Mouse (Mus musculus) thymus, postnatal 0 days (tissue): ENCODE measurements at regions not wholly inside any gene's neighbourhood (a gene's known extent, or its start where the extent isn't known, plus 50 kb on each side); places are given as distances from the start of the nearest gene placed in this dataset.
"Not testable (repeated sequence)": the region's sequence is repeated elsewhere in the genome, so short reads cannot be mapped to it uniquely, and the experiment has no call there.

ENCODE experiments used
- DNase-seq: peaks from one replicate; pipeline ENCODE4 v3.0.0-alpha.2; 2015; ENCODE audit warnings: low spot score

DNA sequence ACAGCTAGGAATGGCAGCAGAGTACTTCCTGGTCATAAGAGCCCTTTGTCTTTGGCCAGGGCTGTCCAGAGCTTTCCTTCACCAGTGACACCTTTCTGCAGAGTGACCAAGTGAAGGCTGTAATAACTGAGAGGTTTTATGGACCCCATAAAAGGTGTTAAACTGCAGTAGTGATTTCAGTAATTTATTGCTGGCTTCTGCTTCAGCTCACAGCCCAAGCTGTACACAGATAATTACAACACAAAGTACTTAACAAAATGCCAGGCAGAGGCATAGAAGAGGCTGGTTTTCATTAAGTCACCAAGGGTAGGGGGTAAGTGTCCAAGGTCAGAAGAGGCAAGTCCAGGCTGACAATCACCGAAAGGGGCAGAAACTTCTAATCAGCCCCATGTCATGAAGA lies 83.8 kb downstream of the Eif4e start:
- no peak for DNase-seq

DNA sequence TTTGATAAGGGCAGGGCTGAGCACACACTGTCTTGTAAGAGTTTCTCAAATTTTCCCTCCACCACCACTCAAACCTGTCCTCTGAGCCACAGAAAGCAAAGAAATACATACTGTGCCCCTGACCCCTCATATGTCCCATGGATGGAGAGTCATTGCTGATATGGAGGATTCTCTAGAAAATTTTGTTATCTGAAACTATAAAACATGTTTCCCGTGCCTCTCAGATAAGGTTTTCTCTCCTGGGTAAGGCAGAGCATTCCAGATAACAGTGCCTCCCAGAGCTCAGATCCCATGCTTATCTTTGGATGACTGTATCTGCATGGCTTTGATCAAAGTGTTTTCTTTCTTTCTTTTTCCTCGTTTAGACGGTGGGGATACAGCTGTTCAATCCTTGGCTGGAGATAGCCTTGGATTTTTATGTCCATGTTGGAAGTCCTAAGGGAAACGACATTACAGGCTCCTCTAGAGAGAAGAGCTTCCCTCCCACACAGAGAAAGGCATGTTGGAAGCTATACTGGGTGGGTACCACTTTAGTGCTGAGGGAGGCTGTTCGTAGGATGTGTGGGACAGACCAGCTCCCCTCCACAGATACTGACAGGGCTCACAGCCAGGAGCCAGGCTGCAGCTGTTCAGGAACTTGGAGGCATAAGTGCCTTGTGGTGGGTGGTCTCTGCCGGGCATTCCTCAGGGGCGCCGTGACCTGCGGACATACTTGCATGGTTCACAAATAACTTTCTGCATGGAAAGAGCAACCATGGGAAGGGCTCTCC lies 87.1 kb downstream of the Eif4e start:
- DNase-seq: no peak

DNA sequence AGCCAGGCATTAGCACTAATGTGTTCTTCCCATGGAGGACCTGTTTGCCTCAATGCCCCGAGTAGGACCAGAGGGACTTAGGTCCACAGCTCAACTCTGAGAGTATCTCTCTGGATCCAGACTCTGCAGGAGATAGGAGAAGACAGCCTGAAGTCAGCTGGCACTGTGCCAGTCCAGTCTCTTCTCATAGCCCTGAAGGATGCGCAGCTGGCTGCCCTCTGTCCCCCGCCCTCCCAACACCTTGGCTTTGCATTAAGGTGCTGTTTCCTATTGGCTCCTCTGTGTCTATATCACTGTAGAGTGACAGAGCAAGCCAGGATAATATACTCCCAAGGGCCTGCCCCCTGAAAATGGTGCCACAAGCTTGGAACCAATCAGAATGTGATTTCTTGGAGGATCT lies 87.7 kb downstream of the Eif4e start:
- no peak for DNase-seq

DNA sequence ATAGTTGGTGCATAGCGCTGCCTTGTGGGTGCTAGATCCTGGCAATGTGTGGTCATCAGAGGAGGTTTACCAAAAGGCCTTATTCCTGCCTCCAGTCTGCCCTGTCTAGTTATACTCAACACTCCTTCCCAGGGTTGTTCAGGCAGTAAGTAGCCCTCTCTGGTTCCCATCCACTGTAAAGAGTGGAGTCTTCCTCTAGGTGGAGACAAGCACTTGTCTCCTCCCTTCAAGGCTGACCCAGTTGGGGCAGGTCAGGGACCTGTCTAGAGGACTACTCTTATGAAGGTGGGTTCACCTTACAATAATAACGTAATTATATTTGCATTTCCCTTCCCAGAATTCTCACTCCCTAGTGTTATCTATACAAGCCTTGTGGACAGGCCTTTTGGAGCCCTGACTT lies 88.9 kb downstream of the Eif4e start:
- no peak for DNase-seq

DNA sequence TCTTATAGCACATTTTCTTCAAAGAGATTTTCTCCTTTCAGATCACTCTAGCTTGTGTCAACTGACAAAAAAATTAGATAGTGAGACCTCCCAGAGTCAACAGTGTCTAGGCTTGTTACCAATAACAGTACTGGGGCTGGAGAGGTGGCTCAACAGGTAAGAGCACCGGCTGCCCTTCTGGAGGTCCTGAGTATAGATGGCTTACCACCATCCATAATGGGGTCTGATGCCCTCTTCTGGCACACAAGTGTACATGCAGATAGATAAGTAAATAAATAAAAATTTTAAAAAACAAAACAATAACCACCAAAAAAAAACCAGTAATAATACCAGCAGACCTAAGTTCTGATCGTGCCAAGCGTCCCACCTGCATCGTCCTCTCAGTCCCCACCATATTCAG lies 94.3 kb downstream of the Eif4e start:
- DNase-seq: no peak

DNA sequence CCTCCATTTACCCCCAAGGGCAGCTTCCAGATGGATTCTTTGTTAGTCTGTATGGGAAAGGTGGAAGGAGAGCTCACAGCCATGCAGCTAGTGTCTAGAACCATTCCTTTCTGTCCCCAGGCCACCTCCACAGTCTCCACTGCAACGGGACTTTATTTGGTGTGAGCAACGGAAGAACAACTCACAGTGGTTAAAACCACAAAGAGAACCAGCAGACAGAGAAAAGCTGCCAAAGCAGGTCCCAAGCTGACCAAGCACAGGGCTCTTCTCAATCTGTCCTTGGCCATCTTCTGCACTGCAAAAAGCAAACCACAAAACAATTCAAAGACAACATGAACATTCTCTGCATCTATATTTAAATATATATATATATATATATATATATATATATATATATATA lies 98.1 kb downstream of the Eif4e start:
- no peak for DNase-seq

DNA sequence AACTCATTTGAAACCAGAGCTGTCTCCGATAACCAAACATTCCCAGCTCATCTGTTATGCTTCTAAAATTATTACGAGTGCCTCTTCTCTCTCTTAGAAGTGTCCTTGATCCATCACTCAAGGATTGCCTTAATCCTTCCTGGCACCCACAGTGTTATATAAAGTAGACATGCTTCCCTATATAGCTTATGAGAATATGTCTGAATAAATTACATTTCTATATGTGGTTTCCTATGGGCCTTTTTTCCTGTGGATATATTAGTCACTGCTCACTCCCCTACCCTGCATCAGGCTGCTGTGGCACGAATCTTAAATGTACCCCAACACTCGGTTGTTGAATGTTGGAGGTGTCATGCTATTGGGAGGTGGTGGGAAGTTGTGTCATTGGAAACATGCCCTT lies 100.3 kb downstream of the Eif4e start:
- no peak for DNase-seq

DNA sequence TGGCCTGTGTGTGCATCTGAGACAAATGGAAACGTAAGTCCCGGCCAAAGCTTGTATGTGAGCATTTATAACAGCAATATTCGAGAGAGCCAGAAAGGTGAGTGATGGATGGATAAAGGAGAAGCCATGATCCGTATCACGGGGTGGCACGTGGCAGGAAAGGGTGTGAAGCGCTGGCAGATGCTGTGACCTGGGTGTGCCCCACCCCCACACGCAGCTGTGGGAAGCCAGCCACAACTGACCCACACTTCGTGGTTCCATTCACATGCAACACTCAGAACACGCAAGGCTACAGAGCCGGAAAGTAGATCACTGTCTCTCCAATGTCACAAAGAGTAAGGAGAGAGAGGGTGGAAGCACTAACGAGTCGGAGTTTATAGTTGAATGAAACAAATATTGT lies 104.3 kb downstream of the Eif4e start:
- DNase-seq: no peak

DNA sequence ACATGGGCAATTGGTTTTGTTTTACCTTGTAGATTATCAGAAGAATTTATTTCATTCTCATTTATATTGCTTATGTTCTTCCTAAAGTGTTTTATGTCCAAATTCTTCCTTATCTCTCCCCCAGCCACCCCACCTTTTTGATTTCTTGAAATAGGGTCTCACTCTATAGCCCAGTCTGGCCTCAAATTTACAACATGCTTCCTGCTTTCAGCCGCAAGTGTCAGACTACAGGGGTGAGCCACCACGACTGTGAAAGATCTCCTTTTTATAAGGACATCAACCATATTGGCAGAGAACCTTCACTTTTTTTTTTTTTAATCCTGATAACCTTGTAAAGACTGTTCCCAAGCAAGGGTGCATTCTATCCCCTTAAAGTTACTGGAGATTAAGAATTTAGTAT lies 106.1 kb downstream of the Eif4e start:
- DNase-seq: no peak

DNA sequence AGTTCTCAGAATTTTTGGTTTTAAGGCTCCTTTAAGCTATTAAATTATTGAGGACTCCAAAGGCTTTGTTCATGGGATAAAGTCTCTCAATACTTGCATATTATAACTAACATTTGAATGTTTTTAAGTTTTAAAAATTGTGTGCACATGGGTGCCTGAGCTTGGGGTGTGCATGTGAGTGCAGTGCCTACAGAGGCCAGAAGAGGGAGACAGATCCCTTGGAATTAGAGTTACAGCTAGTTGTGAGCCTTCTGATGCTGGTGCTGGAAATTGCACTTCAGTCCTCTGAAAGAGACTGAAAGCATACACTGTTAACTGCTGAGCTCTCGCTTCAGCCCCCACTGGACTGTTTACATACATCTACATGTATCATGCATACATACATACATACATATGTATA lies 100.0 kb upstream of the Tspan5 start:
- peak; percentile 55 for DNase-seq

DNA sequence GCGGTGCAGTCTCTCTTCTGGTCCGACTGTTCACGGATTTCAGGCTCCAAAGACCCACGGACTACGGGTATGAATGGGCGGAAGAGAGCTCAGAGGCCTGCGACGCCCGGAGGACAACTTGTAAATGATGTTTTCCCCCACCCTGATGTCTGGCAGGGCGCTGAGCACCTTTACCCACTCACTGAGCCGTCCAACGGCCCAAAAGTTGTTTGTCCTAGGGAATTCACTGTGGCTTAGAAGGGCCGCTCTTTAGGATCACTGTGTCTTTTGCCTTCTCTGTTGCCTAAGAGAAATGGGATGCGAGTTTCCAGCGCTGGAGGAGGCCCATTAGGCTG lies 98.1 kb upstream of the Tspan5 start:
- DNase-seq: no peak

DNA sequence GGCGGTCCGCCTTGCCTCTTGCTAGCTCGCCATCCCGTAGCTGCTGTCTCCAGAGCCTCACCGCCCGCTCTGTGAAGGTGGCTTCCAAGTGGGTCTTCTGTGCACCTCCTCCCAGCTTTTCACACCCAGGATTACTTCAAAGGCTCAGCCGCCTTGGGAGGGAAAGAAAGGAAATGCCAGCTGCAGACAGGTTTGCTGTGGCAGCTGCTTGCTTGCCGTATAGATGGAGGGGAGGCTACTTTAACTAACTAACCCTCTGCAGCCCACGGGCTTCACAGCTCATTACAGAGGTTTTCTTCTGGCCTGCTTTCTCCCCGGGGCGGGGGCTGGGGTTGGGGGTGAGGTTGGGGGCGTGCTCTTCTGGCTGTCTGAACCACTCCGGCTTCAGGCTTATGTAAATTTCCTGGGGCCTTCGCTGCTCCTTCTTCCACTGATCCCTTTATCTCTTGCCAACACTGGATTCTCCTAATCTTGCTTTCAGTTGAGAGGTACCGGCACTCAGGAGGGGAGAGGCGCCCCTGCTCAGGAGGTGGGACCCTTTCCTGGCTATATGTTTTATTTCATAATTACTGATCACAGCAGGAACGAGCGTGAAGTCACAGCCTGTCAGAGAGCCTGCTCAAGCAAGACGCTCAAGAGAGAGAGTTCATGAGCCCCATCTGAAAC lies 97.6 kb upstream of the Tspan5 start:
- DNase-seq: peak; percentile 41

DNA sequence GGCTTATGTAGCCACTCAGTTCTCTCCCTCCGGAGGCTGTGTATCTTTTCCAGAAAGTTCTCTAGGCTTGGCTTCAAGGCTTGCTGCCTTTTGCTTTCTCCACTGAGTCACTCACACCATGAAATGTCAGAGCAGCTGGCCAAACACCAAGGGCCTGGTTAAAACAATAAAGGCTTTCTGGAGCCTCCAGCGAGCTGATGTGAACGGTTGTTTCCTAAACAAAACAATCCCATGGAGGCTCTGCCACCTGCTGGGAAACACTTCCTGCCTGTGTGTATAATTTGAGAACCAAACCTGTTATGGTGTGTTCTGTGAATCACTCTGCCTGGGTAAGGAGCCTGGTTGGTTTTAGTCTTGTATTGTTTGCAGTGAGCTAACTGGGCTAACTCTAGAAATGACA lies 96.7 kb upstream of the Tspan5 start:
- DNase-seq: no peak

DNA sequence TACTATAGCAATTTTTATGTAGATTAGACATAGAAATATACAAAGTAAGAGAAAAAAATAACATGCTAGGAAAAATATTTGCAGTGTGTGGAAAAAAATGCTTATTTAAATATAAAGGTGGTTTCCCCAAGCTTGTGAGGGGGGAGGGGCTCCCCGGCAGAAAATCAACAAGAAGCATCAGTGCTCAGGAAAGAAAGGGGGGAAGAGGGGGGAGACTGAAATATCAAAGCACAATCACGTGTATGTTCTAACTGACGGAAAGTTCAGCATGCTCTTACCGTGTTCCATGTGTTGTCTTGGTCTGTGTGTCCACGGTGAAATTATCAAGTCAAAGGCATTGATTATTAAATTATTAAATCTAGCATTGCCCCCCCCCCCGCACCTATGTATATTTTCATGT lies 92.3 kb upstream of the Tspan5 start:
- DNase-seq: no peak

DNA sequence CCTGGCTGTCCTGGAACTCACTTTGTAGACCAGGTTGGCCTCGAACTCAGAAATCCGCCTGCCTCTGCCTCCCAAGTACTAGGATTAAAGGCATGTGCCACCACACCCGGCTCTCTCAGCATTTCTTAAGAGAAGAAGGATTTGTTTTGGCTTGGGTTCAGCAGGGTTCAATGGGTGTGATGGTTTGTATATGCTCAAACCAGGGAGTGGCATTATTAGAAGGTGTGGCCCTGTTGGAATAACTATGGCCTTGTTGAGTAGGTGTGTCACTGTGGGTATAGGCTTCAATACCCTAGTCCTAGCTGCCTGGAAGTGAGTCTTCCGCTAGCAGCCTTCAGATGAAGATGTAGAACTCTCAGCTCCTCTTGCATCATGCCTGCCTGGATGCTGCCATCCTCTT lies 91.3 kb upstream of the Tspan5 start:
- DNase-seq: not testable (repeated sequence)

DNA sequence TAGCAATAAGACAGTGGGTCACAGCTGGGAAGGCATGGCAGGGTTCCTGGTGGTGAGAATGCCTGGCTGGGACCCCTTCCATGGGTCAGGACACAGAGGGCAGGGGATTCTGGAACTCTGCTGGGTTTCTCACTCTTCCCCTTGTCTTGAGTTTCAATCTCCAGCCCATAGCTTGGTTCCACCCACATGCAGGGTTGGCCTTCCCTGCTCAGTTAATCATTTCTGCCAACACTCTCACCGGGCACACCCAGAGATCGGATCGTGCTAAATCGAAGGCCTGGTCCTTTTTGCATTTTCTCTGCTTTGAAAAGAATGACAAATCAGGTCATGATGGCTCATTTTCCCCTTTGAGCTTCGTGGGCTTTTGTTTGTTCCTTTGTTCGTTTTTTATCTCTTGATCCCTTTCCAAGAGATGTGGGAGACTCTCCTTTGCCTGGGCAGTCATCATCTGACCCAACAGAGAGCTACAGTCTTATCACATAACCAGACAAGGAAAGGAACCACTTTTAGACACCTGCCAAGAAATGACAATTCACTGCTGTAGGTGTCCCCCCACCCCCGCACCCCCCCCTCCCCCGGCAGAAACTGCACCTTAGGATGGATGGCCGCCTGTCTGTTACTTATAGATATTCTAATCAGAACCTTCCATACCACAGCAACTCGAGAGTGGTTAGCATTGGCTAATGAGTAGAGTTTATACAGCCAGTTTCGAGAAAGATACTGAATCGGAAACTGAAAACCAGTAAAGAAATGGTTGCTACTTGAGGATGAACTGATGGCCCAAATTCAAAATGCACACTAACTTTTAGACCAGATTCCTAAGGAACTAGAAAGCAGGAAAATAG lies 90.4 kb upstream of the Tspan5 start:
- no peak for DNase-seq

DNA sequence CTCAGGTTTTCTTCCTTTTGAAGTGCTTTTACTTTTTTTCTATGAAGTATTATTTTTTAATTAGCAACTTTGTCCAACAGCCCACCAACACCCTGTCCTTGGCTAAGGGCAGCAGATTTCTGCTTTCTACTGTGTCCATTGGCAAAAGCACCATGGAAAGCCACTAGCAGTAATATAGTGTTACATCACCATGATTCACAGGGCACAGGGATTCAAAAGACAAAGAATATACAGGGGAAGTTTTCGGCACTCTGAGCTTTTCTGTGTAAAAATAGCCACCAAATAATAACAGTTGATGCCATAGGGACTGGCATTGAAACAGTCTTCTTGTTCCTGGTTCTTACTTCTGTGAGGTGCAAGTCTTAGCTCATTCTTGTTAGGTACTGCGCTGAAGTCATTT lies 89.8 kb upstream of the Tspan5 start:
- no peak for DNase-seq

DNA sequence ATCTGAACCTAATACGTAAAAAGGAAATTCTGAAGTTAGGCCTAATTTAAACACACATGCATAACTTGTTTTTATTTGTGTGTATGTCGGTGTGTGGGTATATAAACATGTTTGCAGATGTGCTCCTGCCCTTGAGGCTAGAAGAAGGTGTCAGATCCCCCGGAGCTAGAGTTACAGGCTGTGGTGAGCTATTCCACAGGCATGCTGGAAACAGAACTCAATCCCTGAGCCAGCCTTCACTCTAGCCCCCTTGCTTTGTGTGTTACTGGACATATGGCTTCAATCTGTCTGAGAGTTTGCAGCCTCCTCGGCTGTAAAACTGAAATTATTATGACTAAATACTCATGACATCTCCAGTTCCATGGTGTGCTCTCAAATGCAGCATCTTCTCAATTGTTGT lies 89.3 kb upstream of the Tspan5 start:
- no peak for DNase-seq

DNA sequence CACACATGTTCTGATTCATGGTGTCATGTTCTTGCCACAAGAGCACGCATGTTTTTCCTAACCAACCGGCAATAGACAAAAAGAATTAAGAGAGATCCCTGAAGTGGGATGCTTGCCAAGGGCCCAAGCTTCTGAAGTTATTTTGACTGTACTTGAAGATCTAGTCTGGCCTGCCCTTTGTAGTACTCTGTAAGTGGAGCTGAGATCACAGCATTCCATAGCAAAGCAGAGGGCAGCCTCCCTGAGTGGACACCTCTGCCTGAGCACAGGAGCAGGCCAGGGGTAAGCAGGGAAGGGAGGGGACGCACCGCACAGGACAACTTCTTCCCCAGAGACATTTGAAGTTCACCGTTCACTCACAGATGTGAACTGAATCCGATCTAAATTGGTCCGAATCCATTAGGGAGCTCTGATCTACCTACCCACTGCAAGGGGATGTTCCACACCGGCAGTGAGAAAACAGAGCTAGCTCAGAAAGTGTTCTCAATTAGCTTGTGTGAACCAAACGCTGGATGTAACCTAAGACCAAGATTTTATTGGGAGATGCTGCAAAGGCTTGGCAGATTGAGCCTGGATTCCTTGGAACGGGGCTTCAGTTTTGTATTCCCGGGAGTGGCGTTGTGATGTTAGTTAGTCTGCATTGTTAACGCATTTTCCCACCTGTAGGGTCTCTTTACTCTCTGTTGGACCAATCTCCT lies 88.3 kb upstream of the Tspan5 start:
- DNase-seq: no peak

DNA sequence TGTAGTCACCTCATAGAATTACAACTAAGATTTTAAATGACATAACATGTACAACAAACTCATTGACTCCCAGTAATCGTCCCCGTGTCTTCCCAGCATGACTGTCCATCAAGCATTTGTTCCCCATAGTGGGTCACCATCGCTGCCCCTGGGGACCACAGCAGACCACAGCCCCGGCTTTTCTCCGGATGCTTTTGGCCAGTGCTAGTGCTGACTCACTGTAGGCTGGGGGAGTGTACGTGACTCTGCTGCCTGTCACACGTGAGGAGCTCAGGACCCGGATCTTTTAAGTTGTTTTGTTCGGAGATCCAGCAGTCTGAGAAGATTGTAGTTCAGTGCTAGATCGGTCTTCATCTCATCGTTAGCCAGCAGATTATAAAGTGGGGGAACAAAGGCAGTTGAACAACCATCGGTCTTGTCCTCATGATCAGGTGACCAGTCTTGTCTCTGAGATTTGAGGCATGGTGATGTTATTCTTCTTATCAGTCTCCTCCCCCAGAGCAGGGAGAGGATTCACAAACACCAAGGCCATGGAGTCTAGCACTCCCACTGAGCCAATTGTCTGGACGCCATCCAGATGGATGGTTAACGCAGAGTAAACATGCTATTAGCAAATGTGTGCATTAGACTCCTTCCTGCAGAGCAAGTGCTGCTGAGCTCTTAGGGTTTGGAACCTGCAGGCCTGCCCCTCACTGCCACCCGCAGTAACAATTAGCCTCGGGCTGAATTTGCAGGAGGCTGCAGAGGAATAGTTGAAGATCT lies 87.2 kb upstream of the Tspan5 start:
- DNase-seq: no peak

DNA sequence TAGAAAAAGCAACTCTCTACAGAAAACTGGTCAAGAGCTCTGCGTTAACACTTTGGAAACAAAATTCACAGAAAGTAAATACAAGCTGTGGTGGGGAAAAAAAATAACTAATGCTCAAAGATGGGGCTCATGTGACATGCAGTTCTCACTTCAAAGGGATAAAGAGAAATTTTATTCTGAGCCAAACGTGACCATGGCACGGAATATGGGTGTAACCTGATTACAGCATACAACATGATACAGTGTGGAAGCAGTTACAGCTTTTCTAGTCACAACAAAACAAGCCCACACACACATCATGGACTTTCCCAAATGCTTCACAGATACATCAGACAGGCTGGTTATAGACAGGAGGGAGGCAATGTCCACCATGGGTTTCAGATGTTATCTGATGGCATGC lies 86.5 kb upstream of the Tspan5 start:
- DNase-seq: no peak
